Mouse (Mus musculus): ENCODE results near the gene Amy2a4.
"Not testable (repeated sequence)": the region's sequence is repeated elsewhere in the genome, so short reads cannot be mapped to it uniquely, and the experiment has no call there.

The Amy2a4 gene

DNA sequence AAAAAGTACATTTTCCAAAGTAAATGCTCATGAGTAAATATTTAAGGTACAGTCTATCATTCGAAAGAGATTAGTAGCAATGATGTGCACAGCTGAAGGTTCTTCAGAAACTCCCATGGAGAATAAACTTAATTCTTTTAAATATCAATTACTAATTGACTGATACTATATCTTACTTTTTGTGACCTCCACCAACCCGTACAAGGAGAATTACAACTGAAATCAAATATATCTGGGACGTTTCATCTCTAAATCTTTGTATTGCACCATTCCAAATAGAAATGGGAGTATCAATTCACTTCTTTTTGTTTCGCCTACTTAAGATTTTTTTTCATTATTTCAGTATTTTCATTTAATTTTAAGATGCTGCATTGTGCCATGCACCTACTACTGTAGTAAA is at the start of gene Amy2a4:
Gene Amy2a4 (minus strand): TSS at position 101 of the 400 bp plus-strand sequence.
- not testable (repeated sequence) for DNase-seq (ENCODE audit: low read depth, low spot score)

DNA sequence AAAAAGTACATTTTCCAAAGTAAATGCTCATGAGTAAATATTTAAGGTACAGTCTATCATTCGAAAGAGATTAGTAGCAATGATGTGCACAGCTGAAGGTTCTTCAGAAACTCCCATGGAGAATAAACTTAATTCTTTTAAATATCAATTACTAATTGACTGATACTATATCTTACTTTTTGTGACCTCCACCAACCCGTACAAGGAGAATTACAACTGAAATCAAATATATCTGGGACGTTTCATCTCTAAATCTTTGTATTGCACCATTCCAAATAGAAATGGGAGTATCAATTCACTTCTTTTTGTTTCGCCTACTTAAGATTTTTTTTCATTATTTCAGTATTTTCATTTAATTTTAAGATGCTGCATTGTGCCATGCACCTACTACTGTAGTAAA is 32.7 kb upstream of the Amy2a4 start, which contains the start of gene Amy2a3:
Gene Amy2a3 (minus strand): TSS at position 101 of the 400 bp plus-strand sequence.
- not testable (repeated sequence) for DNase-seq (ENCODE audit: low read depth, low spot score)

DNA sequence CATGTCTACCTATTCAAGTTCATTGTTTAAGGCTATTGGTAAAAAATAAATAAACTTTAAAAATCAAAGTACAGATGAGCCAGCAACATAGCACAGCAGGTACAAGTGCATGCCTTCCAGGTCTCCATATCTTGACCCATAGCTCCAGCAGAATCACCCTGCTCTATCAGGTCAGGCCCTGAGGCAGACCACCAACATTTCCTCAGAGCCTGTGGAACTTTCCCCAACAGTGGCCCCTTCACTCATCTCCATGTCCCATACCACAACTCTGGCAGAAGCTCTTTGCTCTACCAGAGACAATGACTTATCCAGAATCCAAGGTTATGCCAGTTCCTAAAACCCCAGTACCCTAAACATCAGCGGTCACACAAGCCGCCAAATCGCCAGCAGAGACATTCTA is 21.7 kb upstream of the Amy2a4 start:
- not testable (repeated sequence) for DNase-seq (ENCODE audit: low read depth, low spot score)

- not testable (repeated sequence) for DNase-seq (ENCODE audit: low read depth, low spot score)
These were observed 11.0 kb downstream of the Amy2a4 start for GRCm38 (mm10) chr3:113280285-113280684.

- not testable (repeated sequence) for DNase-seq (ENCODE audit: low read depth, low spot score)
These were observed 11.7 kb downstream of the Amy2a4 start for GRCm38 (mm10) chr3:113279586-113279985.

DNA sequence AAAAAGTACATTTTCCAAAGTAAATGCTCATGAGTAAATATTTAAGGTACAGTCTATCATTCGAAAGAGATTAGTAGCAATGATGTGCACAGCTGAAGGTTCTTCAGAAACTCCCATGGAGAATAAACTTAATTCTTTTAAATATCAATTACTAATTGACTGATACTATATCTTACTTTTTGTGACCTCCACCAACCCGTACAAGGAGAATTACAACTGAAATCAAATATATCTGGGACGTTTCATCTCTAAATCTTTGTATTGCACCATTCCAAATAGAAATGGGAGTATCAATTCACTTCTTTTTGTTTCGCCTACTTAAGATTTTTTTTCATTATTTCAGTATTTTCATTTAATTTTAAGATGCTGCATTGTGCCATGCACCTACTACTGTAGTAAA is 32.5 kb downstream of the Amy2a4 start, which contains the start of gene Amy2a5:
Gene Amy2a5 (minus strand): TSS at position 101 of the 400 bp plus-strand sequence.
- DNase-seq (ENCODE audit: low read depth, low spot score), result not testable (repeated sequence)

All from CD4-positive, CD25-positive, alpha-beta regulatory T cell, adult 2 months (primary cell).